Mouse (Mus musculus) forebrain, postnatal 0 days (tissue): ENCODE measurements at regions not wholly inside any gene's neighbourhood (a gene's known extent, or its start where the extent isn't known, plus 50 kb on each side); places are given as distances from the start of the nearest gene placed in this dataset.

ENCODE experiments used
- ATAC-seq: fragments of 200-750 bp; cut with Nextera tagmentation; 2 replicates; pipeline ENCODE4 v1.8.0; 2017; ENCODE audit warnings: mild to moderate bottlenecking, moderate library complexity
- DNase-seq: peaks from one replicate; pipeline ENCODE4 v3.0.0-alpha.2; 2015
- H3K27ac ChIP-seq: fragments of 300-500 bp; sonication (generic); 2 replicates; pipeline ENCODE4 v1.5.1; 2014; ENCODE audit warnings: low read depth, mild to moderate bottlenecking, antibody characterized with exemption, low read length, moderate library complexity, mixed read lengths
- H3K27me3 ChIP-seq: fragments of 300-500 bp; sonication (generic); 2 replicates; pipeline ENCODE4 v1.6.1; 2014; ENCODE audit warnings: mild to moderate bottlenecking, low read length, mixed read lengths; ENCODE audit not compliant: insufficient read depth
- H3K36me3 ChIP-seq: fragments of 300-500 bp; sonication (generic); 2 replicates; pipeline ENCODE4 v1.6.1; 2014; ENCODE audit warnings: mild to moderate bottlenecking, moderate library complexity; ENCODE audit not compliant: insufficient read depth
- H3K4me1 ChIP-seq: fragments of 300-500 bp; sonication (generic); 2 replicates; pipeline ENCODE4 v1.6.1; 2014; ENCODE audit warnings: antibody characterized with exemption; ENCODE audit not compliant: insufficient read depth
- H3K4me2 ChIP-seq: fragments of 300-500 bp; sonication (generic); 2 replicates; pipeline ENCODE4 v1.6.1; 2014; ENCODE audit warnings: low read depth, mild to moderate bottlenecking, moderate library complexity
- H3K4me3 ChIP-seq: fragments of 300-500 bp; sonication (generic); 2 replicates; pipeline ENCODE4 v1.5.1; 2014; ENCODE audit warnings: low read depth, low read length, mixed read lengths
- H3K9ac ChIP-seq: fragments of 300-500 bp; sonication (generic); 2 replicates; pipeline ENCODE4 v1.6.1; 2014; ENCODE audit warnings: mild to moderate bottlenecking
- H3K9me3 ChIP-seq: fragments of 300-500 bp; sonication (generic); 2 replicates; pipeline ENCODE4 v1.6.1; 2016; ENCODE audit warnings: low read length
- CTCF ChIP-seq: sonication (generic); IDR thresholded peaks from 2 replicates; pipeline ENCODE4 v1.5.1; 2016; ENCODE audit warnings: antibody characterized with exemption, control low read depth, low read depth
- WGBS: fragments of 180-500 bp; shearing (Covaris S2); extraction: QIAGEN DNeasy Blood & Tissue Kit; methylation state at CpG from one replicate; pipeline ENCODE4 v1.1.7; 2014; 5-methylcytosine and 5-hydroxymethylcytosine counted together

DNA sequence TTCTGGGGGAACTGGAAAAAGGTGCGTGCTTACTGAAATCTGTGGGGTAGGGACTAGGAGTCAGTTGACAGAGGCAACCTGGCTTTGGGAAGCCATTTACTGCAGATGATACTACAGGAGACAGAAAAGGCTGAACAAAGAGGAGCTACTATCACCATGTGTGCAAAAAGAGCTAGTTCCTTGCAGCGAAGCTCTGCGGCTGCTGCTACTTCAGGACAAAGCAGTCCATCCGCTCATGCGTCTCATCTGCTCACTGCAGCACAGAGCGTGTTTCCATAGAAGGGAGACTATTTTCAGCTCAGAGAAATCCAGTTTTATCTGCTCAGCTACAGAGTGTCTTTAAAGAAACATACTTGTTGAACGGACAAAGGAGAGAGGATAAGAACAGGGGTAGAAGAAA lies 817.7 kb downstream of the Sorcs1 start:
- Histone ChIP-seq H3K4me3 (no peak overlapping the region), H3K27me3 (no peaks in the 10 kb centered on the region), H3K27ac (peak overlapping the region; percentile 36; the same call in 1 of the 2 replicates), H3K4me1 (no peaks in the 10 kb centered on the region), H3K9ac (0 out of 2 replicates have a peak overlapping the region, but pooled peaks have one; percentile 2), H3K36me3 (no peaks in the 10 kb centered on the region), H3K9me3 (no peaks in the 10 kb centered on the region), H3K4me2 (no peak overlapping the region)
- DNase-seq (peak; percentile 60), ATAC-seq (peak; percentile 87)
- WGBS = 46% methylated on average over 7 of the region's 7 CpGs
- no peak for TF ChIP-seq CTCF

GRCm38 (mm10) chr19:49855481-49856035 lies 822.9 kb downstream of the Sorcs1 start:
- Histone ChIP-seq H3K27me3 (no peaks in the 10 kb centered on the region), H3K4me1 (no peaks in the 10 kb centered on the region), H3K9ac (no peak overlapping the region), H3K36me3 (no peaks in the 10 kb centered on the region), H3K4me3 (no peak overlapping the region), H3K9me3 (no peaks in the 10 kb centered on the region), H3K4me2 (no peak overlapping the region), H3K27ac (no peak overlapping the region)
- TF ChIP-seq CTCF = no peak
- ATAC-seq (peak; percentile 29), DNase-seq (peak; percentile 34)
- 16% methylated on average over 9 of the region's 9 CpGs for WGBS

DNA sequence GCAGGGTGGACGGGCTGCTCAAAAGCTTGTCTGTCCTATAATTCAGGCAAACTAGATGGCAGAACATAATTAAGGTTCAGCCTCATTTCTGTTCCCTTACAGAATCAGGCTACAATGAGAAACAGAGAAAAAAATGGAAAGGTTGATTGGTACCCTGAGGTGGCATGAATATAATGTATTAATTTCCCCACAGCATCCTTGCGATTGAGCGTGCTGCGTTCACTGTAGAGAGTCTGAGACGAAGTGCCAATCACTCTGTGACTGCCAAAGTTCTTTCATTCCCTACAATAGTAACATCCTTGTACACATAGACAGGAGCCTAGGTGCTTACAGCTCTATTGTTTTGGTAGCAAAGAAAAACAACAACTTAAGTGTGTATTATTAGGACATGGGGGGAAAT lies 836.5 kb downstream of the Sorcs1 start:
- Histone ChIP-seq H3K27me3 (no peaks in the 10 kb centered on the region), H3K9ac (no peak overlapping the region), H3K4me3 (no peak overlapping the region), H3K9me3 (no peaks in the 10 kb centered on the region), H3K4me2 (no peak overlapping the region), H3K4me1 (no peaks in the 10 kb centered on the region), H3K36me3 (no peaks in the 10 kb centered on the region), H3K27ac (no peak overlapping the region)
- DNase-seq = no peak
- no peak for TF ChIP-seq CTCF
- ATAC-seq = peak; percentile 32; the same call in 1 of the 2 replicates
- WGBS = 24% methylated on average over 5 of the region's 5 CpGs

- no peaks in the 10 kb centered on the region for H3K27me3 ChIP-seq
- no peaks in the 10 kb centered on the region for H3K4me1 ChIP-seq
- no peaks in the 10 kb centered on the region for H3K36me3 ChIP-seq
- 20% methylated on average over 2 of the region's 2 CpGs for WGBS
- TF ChIP-seq CTCF = no peak
- no peak overlapping the region for H3K27ac ChIP-seq
- ATAC-seq = no peak
- H3K9ac ChIP-seq = no peak overlapping the region
- H3K9me3 ChIP-seq = no peaks in the 10 kb centered on the region
- H3K4me2 ChIP-seq = no peak overlapping the region
- no peak for DNase-seq
- no peak overlapping the region for H3K4me3 ChIP-seq
Observed at GRCm38 (mm10) chr19:49839153-49839911, 839.1 kb downstream of the Sorcs1 start.

DNA sequence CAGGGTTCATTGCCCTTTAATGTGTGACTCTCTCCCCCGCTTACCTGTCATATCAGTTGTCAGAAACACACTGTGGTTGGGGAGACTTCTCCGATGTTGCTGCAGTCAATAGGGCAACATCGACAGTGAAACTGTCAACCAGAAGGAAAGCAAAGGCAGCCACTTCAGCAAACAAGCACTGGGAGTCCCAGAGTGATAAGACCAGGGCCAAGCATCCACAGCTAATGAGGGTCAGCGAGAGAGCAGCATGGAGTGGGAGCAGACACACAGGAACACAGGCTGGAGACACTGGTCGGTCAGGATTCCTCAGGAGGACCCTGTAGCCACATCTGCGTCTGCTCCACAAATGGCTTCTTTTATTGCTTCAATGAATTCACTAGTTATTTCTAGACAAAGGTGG lies 847.5 kb downstream of the Sorcs1 start:
- Histone ChIP-seq H3K4me2 (no peak overlapping the region), H3K9ac (no peak overlapping the region), H3K27ac (0 out of 2 replicates have a peak overlapping the region, but pooled peaks have one; percentile 2), H3K36me3 (no peaks in the 10 kb centered on the region), H3K9me3 (no peaks in the 10 kb centered on the region), H3K27me3 (no peaks in the 10 kb centered on the region), H3K4me3 (no peak overlapping the region), H3K4me1 (no peaks in the 10 kb centered on the region)
- DNase-seq (no peak), ATAC-seq (no peak)
- no peak for TF ChIP-seq CTCF
- WGBS = 69% methylated on average over 6 of the region's 6 CpGs

- no peaks in the 10 kb centered on the region for H3K36me3 ChIP-seq
- TF ChIP-seq CTCF = no peak
- ATAC-seq (no peak), DNase-seq (no peak)
- H3K4me1 ChIP-seq = no peaks in the 10 kb centered on the region
- H3K9ac ChIP-seq = no peak overlapping the region
- no peak overlapping the region for H3K27ac ChIP-seq
- H3K27me3 ChIP-seq = no peaks in the 10 kb centered on the region
- H3K4me3 ChIP-seq = no peak overlapping the region
- H3K9me3 ChIP-seq = no peaks in the 10 kb centered on the region
- no peak overlapping the region for H3K4me2 ChIP-seq
- WGBS = 48% methylated on average over 3 of the region's 3 CpGs
Observed at GRCm38 (mm10) chr19:49805636-49806397, 872.6 kb downstream of the Sorcs1 start.
